Mouse (Mus musculus) forebrain, embryonic 10.5 days (tissue): ENCODE measurements around the gene Sh2d1b1. TPM values are rescaled to one million over a fixed set of nuclear protein-coding genes. Genes with fewer than 3 reads are reported as not detected.

ENCODE experiments used
- DNase-seq: peaks from one replicate; pipeline ENCODE4 v3.0.0-alpha.2; 2017; ENCODE audit warnings: low spot score; ENCODE audit errors: extremely low spot score
- H3K27ac ChIP-seq: fragments of 300-500 bp; sonication (generic); 2 replicates; pipeline ENCODE4 v1.5.1; 2016; ENCODE audit warnings: mild to moderate bottlenecking
- H3K27me3 ChIP-seq: fragments of 300-500 bp; sonication (generic); 2 replicates; pipeline ENCODE4 v1.6.1; 2016; ENCODE audit warnings: mild to moderate bottlenecking; ENCODE audit not compliant: poor library complexity, severe bottlenecking
- H3K36me3 ChIP-seq: fragments of 300-500 bp; sonication (generic); replicated peaks from 2 replicates; pipeline ENCODE4 v1.6.1; 2016; ENCODE audit warnings: mild to moderate bottlenecking, moderate library complexity
- H3K4me1 ChIP-seq: fragments of 300-500 bp; sonication (generic); 2 replicates; pipeline ENCODE4 v1.6.1; 2016
- H3K4me3 ChIP-seq: fragments of 300-500 bp; sonication (generic); 2 replicates; pipeline ENCODE4 v1.5.1; 2016; ENCODE audit warnings: mild to moderate bottlenecking, moderate library complexity
- H3K9me3 ChIP-seq: fragments of 300-500 bp; sonication (generic); 2 replicates; pipeline ENCODE4 v1.6.1; 2016; ENCODE audit warnings: mild to moderate bottlenecking, moderate library complexity
- WGBS: fragments of 180-500 bp; shearing (Covaris S2); methylation state at CpG from one replicate; pipeline ENCODE4 v1.1.7; 2016; 5-methylcytosine and 5-hydroxymethylcytosine counted together
- polyA plus RNA-seq: library from polyadenylated mRNA; unstranded; fragments of >200 nt; fragmentation: Nextera tagmentation; extraction: Ambion mirVana; gene quantifications from 2 replicates; pipeline ENCODE4 v1.2.1, GENCODE M21; 2016

The Sh2d1b1 gene
- polyA plus RNA-seq, 1 experiment from 2014 or later = not detected

DNA sequence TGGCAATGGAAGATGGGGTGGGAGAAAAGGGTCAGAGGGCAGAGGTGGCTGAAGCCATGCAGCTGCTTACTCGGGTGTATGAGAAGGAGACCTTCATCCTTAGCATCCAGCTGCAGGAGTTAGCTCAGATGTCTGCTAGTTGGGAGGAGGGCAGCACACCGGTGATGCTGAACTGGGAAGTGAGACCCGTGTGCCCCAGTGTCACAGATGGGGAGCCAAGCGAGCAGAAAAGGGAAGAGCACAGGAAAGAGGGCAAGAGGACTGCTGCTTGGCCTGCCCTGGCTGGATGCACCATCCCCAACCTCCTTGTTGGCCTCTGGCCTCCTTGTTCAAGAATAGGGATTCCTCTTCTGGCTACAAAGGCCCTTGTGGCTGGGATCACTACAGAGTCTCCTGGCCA lies 22.4 kb downstream of the Sh2d1b1 start:
- Histone ChIP-seq H3K36me3 (no peaks in the 10 kb centered on the region; the same call in 1 of the 2 replicates), H3K27me3 (no peaks in the 10 kb centered on the region), H3K4me3 (no peak overlapping the region), H3K27ac (no peak overlapping the region), H3K4me1 (peaks cover 21% of the 10 kb centered on the region), H3K9me3 (no peaks in the 10 kb centered on the region)
- 72% methylated on average over 4 of the region's 4 CpGs for WGBS
- no peak for DNase-seq

DNA sequence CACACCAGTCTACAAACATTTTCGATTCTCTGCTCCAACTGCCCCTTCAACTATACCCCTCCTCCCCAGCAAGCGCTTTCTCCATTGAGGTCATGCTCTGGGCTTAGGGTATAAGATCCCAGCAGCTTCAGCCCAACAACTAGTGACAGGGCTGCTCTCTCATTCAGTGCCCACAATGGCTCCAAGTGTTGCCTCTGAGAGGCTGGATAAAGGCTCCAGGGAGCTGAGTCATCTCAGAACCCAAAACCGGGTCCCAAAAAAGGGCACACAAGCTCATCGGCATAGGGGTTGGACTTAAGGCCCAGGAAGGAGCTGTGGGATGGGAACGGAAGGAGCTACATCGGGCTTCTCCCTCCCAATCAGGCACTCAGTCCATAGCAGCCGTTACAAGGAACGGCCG lies 24.6 kb downstream of the Sh2d1b1 start:
- WGBS = 92% methylated on average over 9 of the region's 9 CpGs

DNA sequence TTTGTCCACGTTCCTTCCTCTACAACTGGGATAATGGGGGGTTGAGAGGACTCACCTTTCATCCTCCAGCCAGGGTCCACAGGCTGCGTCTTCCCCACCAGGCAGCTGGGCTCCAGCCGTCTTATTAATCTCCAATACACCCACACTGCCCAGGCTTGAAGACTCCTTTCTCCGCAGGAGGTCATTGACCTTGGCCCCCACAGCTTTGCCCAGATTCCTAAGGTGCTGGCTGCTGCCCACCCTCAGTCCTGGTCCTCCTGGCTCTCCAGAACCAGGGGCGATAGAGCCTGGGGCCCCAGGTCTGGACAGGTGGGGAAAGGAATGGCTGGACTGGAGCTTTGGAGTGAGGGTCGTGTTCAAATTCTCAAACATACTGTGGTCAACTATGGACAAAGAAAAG lies 25.3 kb downstream of the Sh2d1b1 start:
- no peaks in the 10 kb centered on the region; the same call in 1 of the 2 replicates for H3K36me3 ChIP-seq
- H3K27ac ChIP-seq = no peak overlapping the region
- peaks cover 11% of the 10 kb centered on the region; the same call in 1 of the 2 replicates for H3K4me1 ChIP-seq
- no peak overlapping the region for H3K4me3 ChIP-seq
- H3K27me3 ChIP-seq = no peaks in the 10 kb centered on the region
- 88% methylated on average over 6 of the region's 6 CpGs for WGBS
- DNase-seq = no peak
- no peaks in the 10 kb centered on the region for H3K9me3 ChIP-seq

More for the DNA sequence above, 24.6 kb downstream of the Sh2d1b1 start:
- Histone ChIP-seq H3K36me3 (no peaks in the 10 kb centered on the region; the same call in 1 of the 2 replicates), H3K4me3 (no peak overlapping the region), H3K4me1 (peaks cover 11% of the 10 kb centered on the region; the same call in 1 of the 2 replicates), H3K27me3 (no peaks in the 10 kb centered on the region), H3K27ac (no peak overlapping the region), H3K9me3 (no peaks in the 10 kb centered on the region)
- DNase-seq = no peak

DNA sequence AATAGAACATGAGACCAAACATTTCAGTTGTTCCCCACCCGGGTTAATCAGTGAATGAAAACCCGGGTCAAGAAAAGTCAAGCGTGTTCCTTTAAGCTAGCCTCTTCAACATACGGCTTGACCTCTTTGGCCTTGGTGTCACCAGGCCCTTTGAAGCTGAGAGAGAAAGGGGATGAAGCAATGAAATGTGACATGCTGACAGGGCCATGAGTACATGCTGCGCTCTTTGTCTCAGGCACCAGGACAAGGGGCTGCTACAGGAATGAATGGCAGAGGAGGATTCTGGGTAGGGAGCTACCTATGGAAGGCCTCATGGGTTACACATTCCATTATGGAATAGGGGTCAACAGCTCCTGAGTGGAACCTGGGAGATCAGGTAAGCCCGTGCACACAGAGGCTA lies 26.0 kb downstream of the Sh2d1b1 start:
- Histone ChIP-seq H3K4me3 (no peak overlapping the region), H3K4me1 (peaks cover 11% of the 10 kb centered on the region; the same call in 1 of the 2 replicates), H3K27ac (no peak overlapping the region), H3K27me3 (no peaks in the 10 kb centered on the region), H3K36me3 (no peaks in the 10 kb centered on the region; the same call in 1 of the 2 replicates), H3K9me3 (no peaks in the 10 kb centered on the region)
- no peak for DNase-seq
- WGBS = 76% methylated on average over 6 of the region's 6 CpGs

DNA sequence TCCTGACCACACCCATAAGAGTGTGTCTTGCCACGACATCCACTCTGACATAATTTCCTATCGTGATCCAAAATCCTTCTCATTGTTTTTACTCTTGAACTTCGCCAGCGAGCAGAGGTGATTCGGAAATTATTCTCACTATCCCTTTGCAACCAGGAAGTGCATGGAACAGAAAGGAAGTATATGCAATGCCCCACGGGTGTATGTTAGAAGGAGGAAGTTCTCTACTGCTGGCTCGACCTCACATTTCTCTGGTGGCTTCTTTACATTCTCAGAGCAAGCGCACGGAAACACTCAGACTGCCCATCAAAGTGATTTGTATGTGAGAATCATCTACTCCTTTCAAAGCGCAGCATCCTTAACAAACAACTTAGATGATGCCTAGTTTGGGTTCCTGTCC lies 27.9 kb downstream of the Sh2d1b1 start:
- no peaks in the 10 kb centered on the region; the same call in 1 of the 2 replicates for H3K36me3 ChIP-seq
- H3K4me1 ChIP-seq = peaks cover 11% of the 10 kb centered on the region; the same call in 1 of the 2 replicates
- H3K27me3 ChIP-seq = no peaks in the 10 kb centered on the region
- no peak overlapping the region for H3K4me3 ChIP-seq
- 95% methylated on average over 10 of the region's 10 CpGs for WGBS
- H3K27ac ChIP-seq = no peak overlapping the region
- DNase-seq = no peak
- no peaks in the 10 kb centered on the region for H3K9me3 ChIP-seq

DNA sequence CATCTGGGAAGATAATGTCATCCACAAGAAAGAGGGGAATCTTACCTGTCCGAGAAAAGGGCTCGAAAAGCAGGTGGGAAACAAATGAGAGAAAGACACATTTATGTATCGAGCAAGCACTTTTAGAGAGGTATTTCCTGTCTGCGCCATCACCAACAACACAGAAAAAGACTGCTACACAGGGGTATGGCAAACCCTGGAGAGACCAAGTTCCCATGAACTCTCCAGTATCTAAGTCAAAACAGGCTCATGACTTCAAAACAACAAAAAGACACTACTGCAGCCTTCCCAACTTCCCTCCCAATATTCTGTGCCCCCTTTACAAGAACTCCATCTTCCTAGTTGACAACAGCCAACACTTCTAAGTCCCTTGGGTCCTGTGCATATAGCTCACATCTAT lies 29.1 kb downstream of the Sh2d1b1 start, which contains the start of gene Gm7694:
Gene Gm7694 (minus strand): TSS at position 101 of the 400 bp plus-strand sequence.
- 99% methylated on average over 4 of the region's 4 CpGs for WGBS
- H3K27me3 ChIP-seq = no peaks in the 10 kb centered on the region
- no peaks in the 10 kb centered on the region for H3K9me3 ChIP-seq
- H3K4me1 ChIP-seq = peaks cover 11% of the 10 kb centered on the region; the same call in 1 of the 2 replicates
- no peaks in the 10 kb centered on the region; the same call in 1 of the 2 replicates for H3K36me3 ChIP-seq
- no peak for DNase-seq
- H3K27ac ChIP-seq = no peak within 1 kb of the TSS
- H3K4me3 ChIP-seq = no peak within 1 kb of the TSS

DNA sequence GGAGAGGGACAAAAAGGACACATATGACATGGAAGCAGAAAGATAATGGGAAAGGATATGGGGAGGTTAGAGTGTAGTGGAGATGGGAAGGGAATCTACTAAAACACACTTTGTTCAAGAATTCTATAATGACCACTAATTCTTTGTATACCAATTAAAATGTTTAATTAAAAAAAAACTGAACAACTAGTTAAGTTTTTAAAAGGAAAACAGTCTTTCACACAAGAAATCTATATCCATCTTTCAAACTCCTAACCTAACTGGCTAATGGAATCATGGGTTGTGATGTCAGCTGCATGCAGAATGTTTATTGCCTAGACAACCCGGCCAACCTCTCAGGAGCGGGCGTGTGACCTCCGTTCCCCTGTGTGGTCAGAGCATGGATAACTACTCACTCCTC lies 31.4 kb downstream of the Sh2d1b1 start, which contains the start of gene Spata46:
Gene Spata46 (plus strand): TSS at position 301 of the 400 bp plus-strand sequence.
- DNase-seq = no peak
- no peak within 1 kb of the TSS for H3K27ac ChIP-seq
- no peaks in the 10 kb centered on the region for H3K9me3 ChIP-seq
- H3K27me3 ChIP-seq = no peaks in the 10 kb centered on the region
- H3K36me3 ChIP-seq = no peaks in the 10 kb centered on the region; the same call in 1 of the 2 replicates
- no peak within 1 kb of the TSS for H3K4me3 ChIP-seq
- WGBS = 92% methylated on average over 4 of the region's 4 CpGs
- H3K4me1 ChIP-seq = peaks cover 10% of the 10 kb centered on the region

DNA sequence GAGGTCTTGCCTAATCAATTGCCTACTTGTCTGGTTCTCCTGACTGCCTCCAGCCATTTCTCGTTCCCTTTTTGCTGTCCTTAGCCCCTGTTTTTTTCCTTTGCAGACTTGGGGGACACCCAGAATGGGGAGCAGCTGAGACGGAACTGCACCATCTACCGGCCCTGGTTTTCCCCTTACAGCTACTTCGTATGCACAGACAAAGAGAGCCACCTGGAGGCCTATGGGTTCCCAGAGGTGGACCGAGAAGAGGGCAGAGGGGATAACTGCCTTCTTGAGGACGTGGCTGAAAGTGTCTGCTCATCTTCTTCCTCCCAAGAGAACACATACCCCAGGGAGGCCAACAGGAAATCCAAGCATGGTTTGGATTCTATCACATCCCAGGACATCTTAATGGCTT lies 34.3 kb downstream of the Sh2d1b1 start:
- WGBS = 82% methylated on average over 6 of the region's 6 CpGs
- peaks cover 12% of the 10 kb centered on the region for H3K4me1 ChIP-seq
- H3K27ac ChIP-seq = no peak overlapping the region
- DNase-seq = no peak
- no peaks in the 10 kb centered on the region for H3K27me3 ChIP-seq
- H3K36me3 ChIP-seq = no peaks in the 10 kb centered on the region
- no peak overlapping the region for H3K4me3 ChIP-seq
- H3K9me3 ChIP-seq = no peaks in the 10 kb centered on the region

DNA sequence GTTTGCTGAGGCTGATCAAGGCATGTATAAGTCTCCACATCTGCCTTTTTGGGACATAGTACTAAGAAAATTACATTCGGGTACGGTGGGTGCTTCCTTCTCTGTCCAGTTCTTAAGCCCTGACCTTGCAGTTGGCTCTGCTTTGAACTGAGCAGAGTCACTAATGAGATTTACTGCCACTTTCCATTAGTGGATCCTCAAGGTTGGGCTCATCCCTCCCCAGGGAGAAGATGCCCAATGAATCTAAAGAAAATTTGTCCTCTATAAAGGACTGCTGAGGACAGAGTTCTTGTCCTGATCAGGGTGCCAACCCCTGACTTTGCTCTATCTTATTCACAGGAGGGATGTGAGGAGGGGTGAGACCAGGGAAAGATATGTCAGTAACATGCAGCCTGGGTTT lies 44.9 kb downstream of the Sh2d1b1 start:
- H3K27me3 ChIP-seq = no peaks in the 10 kb centered on the region
- H3K27ac ChIP-seq = no peak overlapping the region
- no peaks in the 10 kb centered on the region for H3K4me1 ChIP-seq
- H3K4me3 ChIP-seq = no peak overlapping the region
- H3K36me3 ChIP-seq = 0 out of 2 replicates have a peak, but pooled peaks cover 6% of the 10 kb centered on the region
- WGBS = 86% methylated on average over 2 of the region's 2 CpGs
- no peak for DNase-seq
- no peaks in the 10 kb centered on the region for H3K9me3 ChIP-seq

DNA sequence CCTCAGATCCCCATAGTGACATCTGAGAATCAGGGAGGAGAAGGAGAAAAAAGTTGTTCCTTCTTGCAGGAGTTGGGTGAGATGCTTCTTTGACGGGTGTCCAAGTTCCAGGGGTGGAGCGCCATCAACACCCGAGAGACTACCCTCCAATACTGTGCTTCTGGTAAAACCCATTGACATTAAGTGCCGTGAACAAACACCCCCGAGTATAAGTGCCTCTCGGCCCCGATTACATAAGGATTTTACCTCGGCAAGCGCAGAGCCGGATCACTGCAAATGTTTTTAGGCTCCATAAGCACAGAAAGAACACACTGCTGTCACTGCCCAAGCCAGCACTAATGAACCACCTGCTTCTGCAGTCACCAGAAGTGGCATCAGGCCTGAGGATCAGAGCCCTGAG lies 45.9 kb downstream of the Sh2d1b1 start:
- Histone ChIP-seq H3K4me3 (no peak overlapping the region), H3K36me3 (0 out of 2 replicates have a peak, but pooled peaks cover 8% of the 10 kb centered on the region), H3K9me3 (no peaks in the 10 kb centered on the region), H3K4me1 (no peaks in the 10 kb centered on the region), H3K27me3 (no peaks in the 10 kb centered on the region), H3K27ac (no peak overlapping the region)
- WGBS = 92% methylated on average over 10 of the region's 10 CpGs
- no peak for DNase-seq

DNA sequence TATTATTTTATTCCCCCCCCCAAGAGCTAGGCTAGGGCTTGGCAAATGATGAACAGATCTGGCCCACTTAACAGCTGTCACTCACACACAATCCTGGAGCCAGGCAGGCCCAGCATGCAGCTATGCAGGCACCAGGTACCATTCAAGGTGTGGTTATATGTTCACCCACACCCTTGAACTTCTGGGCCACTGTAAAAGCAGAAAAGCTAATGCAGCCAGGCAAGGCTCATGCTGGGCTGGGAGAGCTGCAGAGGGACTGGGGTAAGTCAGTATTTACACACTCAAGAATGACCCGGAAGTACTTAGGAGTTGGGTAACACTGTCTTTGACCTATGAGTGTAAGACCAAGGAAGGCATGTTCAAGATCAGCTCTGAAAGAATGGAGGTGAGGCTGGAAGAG lies 47.2 kb downstream of the Sh2d1b1 start:
- Histone ChIP-seq H3K36me3 (peaks cover 2% of the 10 kb centered on the region; the same call in 1 of the 2 replicates), H3K27ac (no peak overlapping the region), H3K4me3 (no peak overlapping the region), H3K4me1 (0 out of 2 replicates have a peak, but pooled peaks cover 3% of the 10 kb centered on the region), H3K27me3 (no peaks in the 10 kb centered on the region), H3K9me3 (no peaks in the 10 kb centered on the region)
- no peak for DNase-seq
- 92% methylated on average over 1 of the region's 1 CpGs for WGBS

DNA sequence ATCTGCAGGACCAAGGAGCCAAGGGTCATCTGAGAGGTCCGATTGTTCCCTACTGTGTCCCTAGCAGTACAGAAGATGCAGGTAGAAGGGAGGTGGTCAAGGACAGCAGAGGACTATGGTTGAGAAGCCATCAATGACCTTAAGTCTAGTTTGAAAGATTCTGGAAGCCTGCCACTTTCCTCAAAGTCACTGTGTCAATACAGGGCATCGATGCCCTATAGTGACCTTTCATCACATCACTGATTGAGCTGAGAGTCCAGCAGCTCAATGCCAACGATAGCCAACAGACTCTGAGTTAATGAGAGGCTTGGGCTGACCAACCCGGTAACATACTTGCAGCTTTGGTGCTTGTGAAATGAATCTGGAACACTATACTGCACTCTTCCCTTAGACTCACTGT lies 48.2 kb downstream of the Sh2d1b1 start:
- 89% methylated on average over 4 of the region's 4 CpGs for WGBS
- DNase-seq = no peak
- H3K4me3 ChIP-seq = no peak overlapping the region
- H3K36me3 ChIP-seq = peaks cover 2% of the 10 kb centered on the region; the same call in 1 of the 2 replicates
- H3K27ac ChIP-seq = no peak overlapping the region
- 0 out of 2 replicates have a peak, but pooled peaks cover 3% of the 10 kb centered on the region for H3K4me1 ChIP-seq
- H3K27me3 ChIP-seq = no peaks in the 10 kb centered on the region
- no peaks in the 10 kb centered on the region for H3K9me3 ChIP-seq

DNA sequence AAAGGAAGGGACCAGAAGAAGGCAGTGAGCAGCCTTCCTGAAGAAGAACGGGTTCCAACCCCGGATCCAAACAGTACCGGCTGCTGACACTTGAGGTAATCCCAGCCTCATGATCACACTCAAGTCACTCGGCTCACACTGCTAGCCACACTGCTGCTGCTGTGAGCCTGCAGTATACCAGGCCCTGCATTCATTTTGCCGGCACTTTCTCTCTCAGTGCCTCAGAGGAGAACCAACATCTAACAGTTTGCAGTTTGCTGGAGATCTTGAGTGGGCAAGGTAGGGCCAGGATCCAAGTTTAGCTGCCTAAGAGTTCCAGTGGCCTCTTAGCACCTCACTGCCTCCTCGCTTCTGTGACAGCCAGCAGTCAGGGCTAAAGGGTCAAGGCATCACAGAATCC lies 54.8 kb downstream of the Sh2d1b1 start:
- Histone ChIP-seq H3K27me3 (no peaks in the 10 kb centered on the region), H3K4me3 (no peak overlapping the region), H3K9me3 (no peaks in the 10 kb centered on the region), H3K27ac (peak overlapping the region; percentile 37; the same call in 1 of the 2 replicates), H3K4me1 (peaks cover 7% of the 10 kb centered on the region; the same call in 1 of the 2 replicates), H3K36me3 (peaks cover 2% of the 10 kb centered on the region; the same call in 1 of the 2 replicates)
- WGBS = 73% methylated on average over 6 of the region's 6 CpGs
- no peak for DNase-seq
